Mouse (Mus musculus): ENCODE measurements around the gene Plin2. TPM values are rescaled to one million over a fixed set of nuclear protein-coding genes. Genes with fewer than 3 reads are reported as not detected.
"Not testable (repeated sequence)": the region's sequence is repeated elsewhere in the genome, so short reads cannot be mapped to it uniquely, and the experiment has no call there.

The Plin2 gene
- total and polyA plus RNA-seq, 3 experiments = 89.4 to 120 (median 115) TPM

- Histone ChIP-seq H3K36me3 (ENCODE audit: control insufficient read depth, insufficient read depth, low read length) (no peaks in the 10 kb centered on the region), H3K27ac (no peak overlapping the region), H3K4me1 (ENCODE audit: control insufficient read depth, insufficient read depth, low read length) (no peaks in the 10 kb centered on the region), H3K79me2 (replicated peaks; ENCODE audit: control insufficient read depth, insufficient read depth, low read length) (no peaks in the 10 kb centered on the region), H3K27me3 (ENCODE audit: control insufficient read depth, insufficient read depth, low read length) (0 out of 2 replicates have a peak, but pooled peaks cover 1% of the 10 kb centered on the region), H3K4me3 (no peak overlapping the region), H3K9ac (ENCODE audit: low read depth, low read length) (no peak overlapping the region)
- TF ChIP-seq EP300 (IDR thresholded peaks at IDR 0.05; ENCODE audit: insufficient read depth, low read depth, low read length) (no peak), POLR2A (IDR thresholded peaks at IDR 0.05; ENCODE audit: insufficient read depth, low read depth, low read length) (no peak), CTCF (IDR thresholded peaks at IDR 0.05) (no peak)
- intact Hi-C loops (cut with DNase I) = no loop called here
- DNase-seq = no peak
- WGBS = 85% methylated on average over 4 of the region's 4 CpGs
Observed at GRCm38 (mm10) chr4:86631831-86632230, 38.0 kb downstream of the Plin2 start.

DNA sequence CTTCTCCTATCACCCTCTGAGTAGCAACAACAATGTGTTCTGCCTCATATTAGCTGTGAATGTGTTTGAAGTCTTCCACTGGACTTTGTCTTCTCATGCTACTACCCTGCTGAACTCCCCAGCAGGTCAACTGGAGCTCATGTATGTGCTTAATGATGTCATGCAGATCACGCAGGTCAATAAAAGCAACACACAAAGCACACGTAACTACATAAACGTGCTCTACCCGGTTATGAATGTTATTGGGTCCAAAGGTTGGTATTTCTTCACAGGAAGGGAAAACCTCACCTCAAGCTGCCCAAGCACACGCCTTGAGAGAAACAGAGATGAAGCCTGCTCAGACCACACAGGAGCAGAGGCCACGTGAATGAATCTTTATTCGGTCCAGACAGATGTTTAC, 43.4 kb downstream of the Plin2 start:
- DNase-seq; H3K36me3 ChIP-seq (ENCODE audit: control insufficient read depth, insufficient read depth, low read length); H3K27me3 ChIP-seq (ENCODE audit: control insufficient read depth, insufficient read depth, low read length); H3K79me2 ChIP-seq (replicated peaks; ENCODE audit: control insufficient read depth, insufficient read depth, low read length); H3K27ac ChIP-seq; H3K9ac ChIP-seq (ENCODE audit: low read depth, low read length); intact Hi-C loops (cut with DNase I); H3K4me3 ChIP-seq; H3K4me1 ChIP-seq (ENCODE audit: control insufficient read depth, insufficient read depth, low read length): not testable (repeated sequence)
- WGBS = 90% methylated on average over 7 of the region's 7 CpGs

DNA sequence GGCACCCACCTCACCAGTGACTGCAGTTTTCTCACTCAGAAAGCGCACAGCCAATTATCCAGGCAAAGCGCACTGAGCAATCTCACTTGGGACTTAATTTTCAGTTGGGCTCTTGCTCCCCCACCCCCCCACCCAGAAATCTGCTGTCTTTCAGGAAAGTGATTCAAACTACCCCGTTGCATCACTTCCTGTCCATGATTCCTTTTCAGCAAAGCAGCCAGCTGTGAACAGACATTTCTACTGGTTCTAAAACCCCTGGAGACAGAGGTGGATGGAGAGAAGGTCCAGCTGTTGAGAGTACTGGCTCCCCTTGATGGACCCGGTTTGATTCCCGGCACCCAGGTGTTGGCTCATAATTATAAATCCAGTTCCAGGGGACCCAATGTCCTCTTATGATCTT, 44.4 kb downstream of the Plin2 start:
- Histone ChIP-seq H3K36me3 (ENCODE audit: control insufficient read depth, insufficient read depth, low read length) (no peaks in the 10 kb centered on the region), H3K27me3 (ENCODE audit: control insufficient read depth, insufficient read depth, low read length) (0 out of 2 replicates have a peak, but pooled peaks cover 1% of the 10 kb centered on the region), H3K79me2 (replicated peaks; ENCODE audit: control insufficient read depth, insufficient read depth, low read length) (no peaks in the 10 kb centered on the region), H3K9ac (ENCODE audit: low read depth, low read length) (no peak overlapping the region), H3K4me1 (ENCODE audit: control insufficient read depth, insufficient read depth, low read length) (no peaks in the 10 kb centered on the region), H3K27ac (no peak overlapping the region), H3K4me3 (no peak overlapping the region)
- no peak for DNase-seq
- whole genome bisulfite sequencing = 54% methylated on average over 5 of the region's 5 CpGs
- intact Hi-C loops (cut with DNase I) = no loop called here
- TF ChIP-seq EP300 (IDR thresholded peaks at IDR 0.05; ENCODE audit: insufficient read depth, low read depth, low read length) = no peak

DNA sequence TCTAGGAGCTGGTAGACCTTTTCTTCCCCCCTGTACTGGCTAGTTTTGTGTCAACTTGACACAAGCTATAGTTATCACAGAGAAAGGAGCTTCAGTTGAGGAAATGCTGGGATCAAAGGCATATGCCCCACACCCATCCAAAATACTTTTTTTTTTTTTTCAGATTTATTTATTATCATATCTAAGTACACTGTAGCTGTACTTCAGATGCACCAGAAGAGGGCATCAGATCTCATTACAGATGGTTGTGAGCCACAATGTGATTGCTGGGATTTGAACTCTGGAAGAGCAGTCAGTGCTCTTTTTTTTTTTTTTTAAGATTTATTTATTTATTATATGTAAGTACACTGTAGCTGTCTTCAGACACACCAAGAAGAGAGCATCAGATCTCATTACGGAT, 47.3 kb downstream of the Plin2 start:
- not testable (repeated sequence) for H3K4me3 ChIP-seq; H3K27ac ChIP-seq; H3K36me3 ChIP-seq (ENCODE audit: control insufficient read depth, insufficient read depth, low read length); H3K79me2 ChIP-seq (replicated peaks; ENCODE audit: control insufficient read depth, insufficient read depth, low read length); H3K27me3 ChIP-seq (ENCODE audit: control insufficient read depth, insufficient read depth, low read length); DNase-seq; H3K9ac ChIP-seq (ENCODE audit: low read depth, low read length); H3K4me1 ChIP-seq (ENCODE audit: control insufficient read depth, insufficient read depth, low read length)
- 86% methylated on average over 1 of the region's 1 CpGs for WGBS
- intact Hi-C loops (cut with DNase I) = loop anchor here (2.0 to 5.0 kb wide), 2 partner anchors 35 to 74 kb away; no protein-coding TSS in a partner anchor
- TF ChIP-seq CTCF (IDR thresholded peaks at IDR 0.05) = peak; percentile 35

DNA sequence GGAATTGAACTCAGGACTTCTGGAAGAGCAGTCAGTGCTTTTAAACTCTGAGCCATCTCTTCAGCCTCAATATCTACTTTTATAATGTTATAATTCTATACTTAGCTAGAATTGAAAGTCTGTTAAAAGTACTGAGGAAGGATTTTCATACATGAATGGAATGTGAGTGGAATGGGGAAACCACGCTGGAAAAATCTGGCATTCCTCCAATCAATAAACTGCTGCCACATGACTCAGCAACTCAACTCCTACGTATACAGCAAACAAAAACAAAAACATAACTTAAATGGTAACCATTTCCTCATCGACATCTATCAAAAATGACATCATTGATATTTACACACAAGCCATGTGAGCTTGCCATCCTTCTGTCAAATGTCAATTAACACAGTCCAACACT, 47.7 kb downstream of the Plin2 start:
- TF ChIP-seq EP300 (IDR thresholded peaks at IDR 0.05; ENCODE audit: insufficient read depth, low read depth, low read length) (no peak), POLR2A (IDR thresholded peaks at IDR 0.05; ENCODE audit: insufficient read depth, low read depth, low read length) (no peak), CTCF (IDR thresholded peaks at IDR 0.05) (no peak)
- no peaks in the 10 kb centered on the region for H3K27me3 ChIP-seq (ENCODE audit: control insufficient read depth, insufficient read depth, low read length)
- H3K9ac ChIP-seq (ENCODE audit: low read depth, low read length) = no peak overlapping the region
- no peak overlapping the region for H3K4me3 ChIP-seq
- H3K4me1 ChIP-seq (ENCODE audit: control insufficient read depth, insufficient read depth, low read length) = no peaks in the 10 kb centered on the region
- intact Hi-C loops (cut with DNase I) = loop anchor here (2.0 to 5.0 kb wide), 2 partner anchors 35 to 75 kb away; no protein-coding TSS in a partner anchor
- no peak overlapping the region for H3K27ac ChIP-seq
- no peaks in the 10 kb centered on the region for H3K79me2 ChIP-seq (replicated peaks; ENCODE audit: control insufficient read depth, insufficient read depth, low read length)
- WGBS = 38% methylated on average over 3 of the region's 3 CpGs
- H3K36me3 ChIP-seq (ENCODE audit: control insufficient read depth, insufficient read depth, low read length) = no peaks in the 10 kb centered on the region
- DNase-seq = no peak

- Histone ChIP-seq H3K27ac (no peak overlapping the region), H3K36me3 (ENCODE audit: control insufficient read depth, insufficient read depth, low read length) (no peaks in the 10 kb centered on the region), H3K79me2 (replicated peaks; ENCODE audit: control insufficient read depth, insufficient read depth, low read length) (no peaks in the 10 kb centered on the region), H3K4me1 (ENCODE audit: control insufficient read depth, insufficient read depth, low read length) (no peaks in the 10 kb centered on the region), H3K27me3 (ENCODE audit: control insufficient read depth, insufficient read depth, low read length) (no peaks in the 10 kb centered on the region), H3K4me3 (no peak overlapping the region), H3K9ac (ENCODE audit: low read depth, low read length) (no peak overlapping the region)
- no peak for TF ChIP-seq CTCF (IDR thresholded peaks at IDR 0.05)
- no peak for TF ChIP-seq EP300 (IDR thresholded peaks at IDR 0.05; ENCODE audit: insufficient read depth, low read depth, low read length)
- no peak for TF ChIP-seq POLR2A (IDR thresholded peaks at IDR 0.05; ENCODE audit: insufficient read depth, low read depth, low read length)
- DNase-seq = no peak
- intact Hi-C loops (cut with DNase I) = loop anchor here (5.0 kb wide), 1 partner anchor 37 kb away; no protein-coding TSS in a partner anchor
- 45% methylated on average over 2 of the region's 2 CpGs for WGBS
Observed at GRCm38 (mm10) chr4:86620506-86620905, 49.4 kb downstream of the Plin2 start.
